Mouse (Mus musculus): ENCODE data around the gene Clca3a2. TPM values are rescaled to one million over a fixed set of nuclear protein-coding genes. Genes with fewer than 3 reads are reported as not detected.

Gene Clca3a2
- polyA plus RNA-seq, 1 experiment from 2014 or later: 0.54 TPM

Other genes with a start within 250 kb of the Clca3a2 start
- gene Hs2st1, start 249.3 kb downstream of the Clca3a2 start, polyA plus RNA-seq (2015; fragmentation: Nextera tagmentation; extraction: Ambion mirVana): 9.4 and 10.3 TPM in 2 replicates
- gene Selenof, start 249.2 kb downstream of the Clca3a2 start, polyA plus RNA-seq (2015; fragmentation: Nextera tagmentation; extraction: Ambion mirVana): 618 and 622 TPM in 2 replicates
- gene Sh3glb1, start 99.2 kb downstream of the Clca3a2 start, polyA plus RNA-seq (2015; fragmentation: Nextera tagmentation; extraction: Ambion mirVana): 96.0 and 106 TPM in 2 replicates
- gene Clca3a1, start 58.5 kb downstream of the Clca3a2 start, polyA plus RNA-seq (2015; fragmentation: Nextera tagmentation; extraction: Ambion mirVana): 5.7 and 7.9 TPM in 2 replicates
- gene Clca3b, start 29.9 kb upstream of the Clca3a2 start, polyA plus RNA-seq (2015; fragmentation: Nextera tagmentation; extraction: Ambion mirVana): 5.8 and 6.3 TPM in 2 replicates
- 22.4 and 31.6 TPM in 2 replicates for gene Clca4b, start 113.0 kb upstream of the Clca3a2 start, polyA plus RNA-seq (2015; fragmentation: Nextera tagmentation; extraction: Ambion mirVana)
- gene Clca4a, start 155.6 kb upstream of the Clca3a2 start, polyA plus RNA-seq (2015; fragmentation: Nextera tagmentation; extraction: Ambion mirVana): 0.06 TPM in 1 of 2 replicates, not detected in the other
- gene Clca1, start 213.3 kb upstream of the Clca3a2 start, polyA plus RNA-seq (2015; fragmentation: Nextera tagmentation; extraction: Ambion mirVana): 32.6 and 55.4 TPM in 2 replicates

Measured in intestine, embryonic 15.5 days (tissue).